Comparison of ENCODE assay signal across 8 mouse cellular contexts in genomic region chr6:97204952-97205351, GRCm38 (mm10). TPM values are rescaled to one million over a fixed set of nuclear protein-coding genes. Genes with fewer than 3 reads are reported as not detected.
DNase-seq lines count a peak whose midpoint lies in the region; ATAC-seq and TF ChIP-seq lines count a peak whose summit lies in the region.

No protein-coding gene starts in this region.

- peaks cover 8% of the 10 kb centered on the region; the same call in 1 of the 2 replicates for H3K36me3 ChIP-seq in limb, embryonic 14.5 days (ENCODE audit: control insufficient read depth, insufficient read depth, low read length)
- no peaks in the 10 kb centered on the region for H3K36me3 ChIP-seq in neural tube, embryonic 11.5 days (ENCODE audit: control insufficient read depth, insufficient read depth, low read length)

- H3K9me3 ChIP-seq in limb, embryonic 14.5 days (ENCODE audit: control insufficient read depth, low read length): no peaks in the 10 kb centered on the region
- no peaks in the 10 kb centered on the region for H3K9me3 ChIP-seq in neural tube, embryonic 11.5 days (ENCODE audit: control insufficient read depth, low read length)

- peak overlapping the region; percentile 85 for H3K4me3 ChIP-seq in limb, embryonic 14.5 days (replicated peaks; ENCODE audit: low read length)
- peak overlapping the region; percentile 82 for H3K4me3 ChIP-seq in neural tube, embryonic 11.5 days (ENCODE audit: low read depth, low read length)

- under 1% methylated on average over 14 of the region's 16 CpGs for WGBS in limb, embryonic 14.5 days
- WGBS in neural tube, embryonic 11.5 days: 0% methylated on average over 16 of the region's 16 CpGs

- peak; percentile 29 for DNase-seq in embryo, embryonic 10 days (ENCODE audit: low spot score)
- no peak for DNase-seq in embryo, embryonic 9.5 days (ENCODE audit: extremely low spot score)
- DNase-seq in CD4-positive helper T cell, adult 2 months (ENCODE audit: low read depth, low spot score): peak; percentile 27
- DNase-seq in cerebellum, adult 9-11 months: peak; percentile 81
- peak; percentile 42 for DNase-seq in heart, postnatal 4 days
- DNase-seq in limb, embryonic 14.5 days (ENCODE audit: low spot score): no peak
- DNase-seq in neural tube, embryonic 11.5 days (ENCODE audit: low spot score): no peak
- DNase-seq in urinary bladder, postnatal 4 days (ENCODE audit: low spot score in 2 of 2): no peak

- no peak for ATAC-seq in limb, embryonic 14.5 days (ENCODE audit: low FRiP score, low read depth)
- ATAC-seq in neural tube, embryonic 11.5 days (ENCODE audit: insufficient read depth, low FRiP score, low TSS enrichment): peak; percentile 68

- TF ChIP-seq POLR2A in limb, embryonic 14.5 days (IDR thresholded peaks at IDR 0.05; ENCODE audit: borderline replicate concordance, extremely low read depth, insufficient read depth, insufficient read length): no peak

- H3K9ac ChIP-seq in limb, embryonic 14.5 days (ENCODE audit: low read depth, low read length, severe bottlenecking): peak overlapping the region; percentile 97
- peak overlapping the region; percentile 93 for H3K9ac ChIP-seq in neural tube, embryonic 11.5 days (ENCODE audit: low read length)

- H3K4me2 ChIP-seq in limb, embryonic 14.5 days (replicated peaks; ENCODE audit: low read depth, low read length, severe bottlenecking): peak overlapping the region; percentile 57
- H3K4me2 ChIP-seq in neural tube, embryonic 11.5 days (ENCODE audit: low read depth): peak overlapping the region; percentile 66

- peak overlapping the region; percentile 84 for H3K27ac ChIP-seq in limb, embryonic 14.5 days (replicated peaks; ENCODE audit: low read depth, low read length)
- peak overlapping the region; percentile 69 for H3K27ac ChIP-seq in neural tube, embryonic 11.5 days (ENCODE audit: low read depth, low read length)

- no peaks in the 10 kb centered on the region for H3K27me3 ChIP-seq in limb, embryonic 14.5 days (ENCODE audit: control insufficient read depth, insufficient read depth, low read length)
- no peaks in the 10 kb centered on the region for H3K27me3 ChIP-seq in neural tube, embryonic 11.5 days (ENCODE audit: control insufficient read depth, insufficient read depth, low read length)

- peaks cover 9% of the 10 kb centered on the region for H3K4me1 ChIP-seq in limb, embryonic 14.5 days (ENCODE audit: control insufficient read depth, insufficient read depth, low read length)
- H3K4me1 ChIP-seq in neural tube, embryonic 11.5 days (ENCODE audit: control insufficient read depth, insufficient read depth, low read length): peaks cover 6% of the 10 kb centered on the region; the same call in 1 of the 2 replicates

RNA-seq across cellular contexts. Expression of gene Uba3, which starts 0.5 kb away (rescaled TPM):
- 10 to 100 TPM; 80.9 to 86.9 TPM for total RNA-seq in heart, postnatal 4 days (2021)
- 70.4 and 81.1 TPM in 2 replicates for polyA plus RNA-seq in limb, embryonic 14.5 days (2012; rRNA removed)
- polyA plus RNA-seq in limb, embryonic 14.5 days (2014; fragmentation: Nextera tagmentation; extraction: Ambion mirVana): 76.2 and 77.6 TPM in 2 replicates
- polyA plus RNA-seq in neural tube, embryonic 11.5 days (2014; fragmentation: Nextera tagmentation; extraction: Ambion mirVana): 104 and 106 TPM in 2 replicates

RNA-seq across cellular contexts. Expression of gene Arl6ip5, which starts 5.5 kb away (rescaled TPM):
- 10 to 100 TPM; 94.2 to 95.1 TPM for total RNA-seq in heart, postnatal 4 days (2021)
- 79.8 and 81.3 TPM in 2 replicates for polyA plus RNA-seq in limb, embryonic 14.5 days (2012; rRNA removed)
- polyA plus RNA-seq in limb, embryonic 14.5 days (2014; fragmentation: Nextera tagmentation; extraction: Ambion mirVana): 48.6 and 49.1 TPM in 2 replicates
- 53.0 and 54.0 TPM in 2 replicates for polyA plus RNA-seq in neural tube, embryonic 11.5 days (2014; fragmentation: Nextera tagmentation; extraction: Ambion mirVana)

RNA-seq across cellular contexts. Expression of gene Tmf1, which starts 26.0 kb away (rescaled TPM):
- total RNA-seq in heart, postnatal 4 days (2021): 10 to 100 TPM; 34.1 to 35.3 TPM
- 3.8 and 6.2 TPM in 2 replicates for polyA plus RNA-seq in limb, embryonic 14.5 days (2012; rRNA removed)
- 34.8 and 35.3 TPM in 2 replicates for polyA plus RNA-seq in limb, embryonic 14.5 days (2014; fragmentation: Nextera tagmentation; extraction: Ambion mirVana)
- 30.1 and 30.5 TPM in 2 replicates for polyA plus RNA-seq in neural tube, embryonic 11.5 days (2014; fragmentation: Nextera tagmentation; extraction: Ambion mirVana)

RNA-seq across cellular contexts. Expression of gene Lmod3, which starts 47.6 kb away (rescaled TPM):
- 10 to 100 TPM; 47.8 to 48.0 TPM for total RNA-seq in heart, postnatal 4 days (2021)
- 6.6 and 11.9 TPM in 2 replicates for polyA plus RNA-seq in limb, embryonic 14.5 days (2012; rRNA removed)
- polyA plus RNA-seq in limb, embryonic 14.5 days (2014; fragmentation: Nextera tagmentation; extraction: Ambion mirVana): 9.4 and 12.2 TPM in 2 replicates
- 1.5 and 2.4 TPM in 2 replicates for polyA plus RNA-seq in neural tube, embryonic 11.5 days (2014; fragmentation: Nextera tagmentation; extraction: Ambion mirVana)

RNA-seq across cellular contexts. Expression of gene Eogt, which starts 56.0 kb away (rescaled TPM):
- total RNA-seq in heart, postnatal 4 days (2021): 10 to 100 TPM; 15.5 to 21.2 TPM
- polyA plus RNA-seq in limb, embryonic 14.5 days (2012; rRNA removed): 15.4 and 16.7 TPM in 2 replicates
- 9.5 and 10.8 TPM in 2 replicates for polyA plus RNA-seq in limb, embryonic 14.5 days (2014; fragmentation: Nextera tagmentation; extraction: Ambion mirVana)
- 10.5 and 10.7 TPM in 2 replicates for polyA plus RNA-seq in neural tube, embryonic 11.5 days (2014; fragmentation: Nextera tagmentation; extraction: Ambion mirVana)

Comparison
In these comparisons a context has a peak if more than half of its experiments do, and no peak if none do; other contexts are left out.
1. DNase-seq: peak in embryo, embryonic 10 days (single experiment), CD4-positive helper T cell, adult 2 months (single experiment), cerebellum, adult 9-11 months (single experiment) and heart, postnatal 4 days (single experiment); none in embryo, embryonic 9.5 days (single experiment), limb, embryonic 14.5 days (single experiment), neural tube, embryonic 11.5 days (single experiment) and urinary bladder, postnatal 4 days (0 of 2).